Mouse (Mus musculus) 3T3-L1 (cell line): Measurements from ENCODE around the gene Pitpnm1.

Experiments
- DNase-seq: peaks from one replicate; pipeline ENCODE4 v3.0.0-alpha.2; 2015; ENCODE audit warnings: low read depth, low spot score

Pitpnm1 gene

DNA sequence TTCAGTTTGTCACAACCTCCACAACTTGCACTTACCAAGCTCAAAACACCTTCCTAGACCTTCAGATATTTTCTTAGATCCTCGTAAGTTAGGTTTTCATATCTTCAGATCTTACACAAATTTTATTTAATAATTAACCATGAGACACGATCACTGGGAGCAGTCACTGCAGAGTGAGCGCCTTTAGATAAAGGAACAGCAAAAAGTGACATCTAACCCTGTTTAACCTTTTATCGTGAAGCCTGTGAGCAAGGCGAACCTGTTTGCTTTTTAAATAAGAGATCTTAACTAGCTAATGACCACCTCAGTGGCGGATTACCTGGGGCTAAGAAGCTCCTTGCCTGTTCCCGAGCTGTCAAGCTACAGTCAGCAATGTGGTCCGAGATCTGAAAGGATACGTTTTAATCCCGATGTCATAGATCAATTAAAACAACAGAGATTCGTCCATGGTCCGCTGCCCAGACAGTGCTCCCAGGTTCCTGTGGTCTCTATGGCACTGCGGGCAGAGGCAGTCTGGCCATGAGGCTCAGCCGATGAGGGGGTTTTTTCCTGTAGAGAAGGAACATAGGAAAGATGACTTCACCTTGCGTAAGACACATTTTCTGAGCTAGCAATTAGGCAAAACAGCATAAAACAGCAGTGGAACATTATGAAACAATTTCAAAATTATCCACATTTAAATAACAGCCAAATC is 30.9 kb upstream of the Pitpnm1 start:
- no peak for DNase-seq

GRCm38 (mm10) chr19:4070311-4070710 is 29.5 kb upstream of the Pitpnm1 start:
- DNase-seq, result no peak

GRCm38 (mm10) chr19:4070756-4071155 is 29.0 kb upstream of the Pitpnm1 start:
- DNase-seq, result no peak

GRCm38 (mm10) chr19:4071406-4071805 is 28.4 kb upstream of the Pitpnm1 start:
- no peak for DNase-seq

- no peak for DNase-seq
These were observed 26.9 kb upstream of the Pitpnm1 start for GRCm38 (mm10) chr19:4072706-4073424.

GRCm38 (mm10) chr19:4075531-4075930 is 24.3 kb upstream of the Pitpnm1 start:
- no peak for DNase-seq

DNA sequence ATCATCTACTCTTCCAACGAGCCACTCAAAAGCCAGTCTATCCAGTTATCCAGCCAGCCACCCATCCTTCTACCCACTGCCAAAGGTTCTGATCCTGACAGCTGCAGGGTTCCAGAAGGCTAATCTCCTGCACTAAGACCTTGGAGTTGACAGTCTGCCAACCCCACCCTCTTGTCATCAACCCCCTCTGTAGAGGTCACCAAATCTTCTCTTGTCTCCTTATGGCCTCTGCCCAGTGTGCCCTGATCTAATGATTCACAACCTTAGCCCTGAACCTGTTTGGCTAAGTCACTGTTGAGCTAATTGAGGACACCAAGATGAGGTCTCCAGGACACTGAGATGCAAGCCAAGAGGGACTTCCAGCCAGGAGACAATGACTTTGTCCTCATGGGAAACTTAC is 20.2 kb upstream of the Pitpnm1 start:
- DNase-seq, result no peak

GRCm38 (mm10) chr19:4080511-4081009 is 19.2 kb upstream of the Pitpnm1 start:
- no peak for DNase-seq

- DNase-seq, result no peak
These were observed 18.4 kb upstream of the Pitpnm1 start, which contains the start of gene Cabp2 for GRCm38 (mm10) chr19:4081394-4081793. Cabp2 (plus strand) TSS chr19:4081578.

DNA sequence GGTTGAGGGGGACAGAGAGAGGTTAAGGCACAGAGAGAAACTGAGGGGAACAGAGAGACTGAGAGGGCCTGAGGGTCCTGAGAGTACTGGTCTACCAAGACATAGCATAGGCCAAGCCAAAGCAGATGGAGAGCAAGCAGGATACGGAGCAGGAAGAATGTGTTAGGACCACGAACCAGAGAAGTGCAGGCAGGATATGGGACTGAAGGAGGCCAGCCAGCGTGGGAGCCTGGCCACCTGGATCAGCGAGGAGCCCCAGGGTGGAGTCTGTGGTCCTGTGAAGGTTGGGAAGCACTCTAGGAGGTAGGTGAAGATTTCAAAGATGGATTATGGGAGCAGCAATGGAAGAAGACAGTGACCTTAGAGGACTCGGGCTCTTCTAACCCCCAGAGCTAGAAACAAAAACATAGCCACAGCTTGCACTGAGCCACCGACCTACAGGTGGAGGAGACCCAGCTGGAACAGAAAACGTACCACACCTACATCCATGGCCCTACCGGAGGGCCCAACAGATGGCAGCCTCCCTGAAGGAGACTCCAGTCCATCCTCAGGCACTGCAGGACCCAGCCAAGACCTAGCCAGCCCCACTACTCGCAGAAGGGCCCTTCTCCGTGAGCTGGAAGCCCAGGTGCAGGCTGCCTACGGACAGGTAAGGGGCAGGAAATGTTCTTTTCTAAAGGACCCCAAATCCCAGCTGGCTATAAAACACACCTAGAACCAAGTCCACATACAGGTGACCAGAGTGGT is 17.4 kb upstream of the Pitpnm1 start:
- DNase-seq, result no peak

GRCm38 (mm10) chr19:4083316-4083715 is 16.5 kb upstream of the Pitpnm1 start:
- DNase-seq, result no peak

- no peak for DNase-seq
These were observed 16.0 kb upstream of the Pitpnm1 start for GRCm38 (mm10) chr19:4083826-4084225.

- peak; percentile 60 for DNase-seq
These were observed 14.8 kb upstream of the Pitpnm1 start for GRCm38 (mm10) chr19:4084984-4085383.

DNA sequence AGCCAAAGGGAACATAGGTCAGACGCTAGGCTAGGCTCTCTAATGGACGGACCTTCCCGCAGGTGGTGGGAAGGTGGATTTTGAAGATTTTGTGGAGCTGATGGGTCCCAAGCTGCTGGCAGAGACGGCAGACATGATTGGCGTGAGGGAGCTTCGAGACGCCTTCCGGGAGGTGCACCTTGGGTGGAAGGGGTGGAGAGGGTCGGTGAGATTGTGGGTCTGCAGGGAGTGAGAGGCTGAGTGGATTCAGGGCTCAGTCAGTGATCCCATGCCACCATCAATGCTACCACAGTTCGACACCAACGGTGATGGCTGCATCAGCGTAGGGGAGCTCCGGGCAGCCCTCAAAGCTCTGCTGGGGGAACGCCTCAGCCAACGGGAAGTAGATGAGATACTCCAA is 13.6 kb upstream of the Pitpnm1 start:
- no peak for DNase-seq

DNA sequence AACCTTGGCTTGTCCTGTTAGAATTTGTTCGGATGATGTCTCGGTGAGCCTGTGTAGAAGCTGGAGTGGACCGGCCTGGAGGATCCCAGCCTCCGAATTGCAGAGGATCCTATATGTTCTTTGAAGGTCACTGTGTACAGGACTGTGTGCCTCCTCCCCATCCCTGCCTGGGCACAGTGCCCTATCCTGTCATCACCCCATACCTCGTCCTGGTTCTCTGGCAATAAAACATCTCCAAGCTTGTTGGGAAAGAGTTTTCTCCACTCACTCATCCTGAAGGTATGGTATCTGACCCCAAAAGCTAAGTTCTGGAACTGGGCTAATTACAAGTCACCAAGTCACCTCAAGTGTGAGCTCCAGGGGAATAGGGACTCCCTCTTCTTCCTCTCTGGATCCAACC is 12.7 kb upstream of the Pitpnm1 start:
- peak; percentile 97 for DNase-seq

DNA sequence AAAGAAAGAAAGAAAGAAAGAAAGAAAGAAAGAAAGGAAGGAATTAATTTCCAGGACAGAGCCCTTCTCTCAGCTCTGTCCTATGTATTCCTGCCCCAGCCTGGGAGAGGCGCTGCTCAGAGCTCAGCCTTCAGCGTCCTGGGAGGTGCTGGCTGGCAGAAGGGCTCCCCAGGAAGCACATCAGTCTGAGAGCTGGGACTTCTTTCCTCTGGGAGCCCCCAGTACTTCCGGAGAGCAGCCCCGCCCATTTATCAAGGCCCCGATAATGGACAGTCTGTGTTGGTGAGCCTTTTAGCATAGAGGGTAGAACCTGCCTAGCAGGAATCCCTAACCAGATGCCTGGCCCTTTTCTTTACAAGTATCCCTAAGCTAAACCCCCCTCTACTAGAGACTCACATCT is 11.7 kb upstream of the Pitpnm1 start:
- DNase-seq, result no peak

DNA sequence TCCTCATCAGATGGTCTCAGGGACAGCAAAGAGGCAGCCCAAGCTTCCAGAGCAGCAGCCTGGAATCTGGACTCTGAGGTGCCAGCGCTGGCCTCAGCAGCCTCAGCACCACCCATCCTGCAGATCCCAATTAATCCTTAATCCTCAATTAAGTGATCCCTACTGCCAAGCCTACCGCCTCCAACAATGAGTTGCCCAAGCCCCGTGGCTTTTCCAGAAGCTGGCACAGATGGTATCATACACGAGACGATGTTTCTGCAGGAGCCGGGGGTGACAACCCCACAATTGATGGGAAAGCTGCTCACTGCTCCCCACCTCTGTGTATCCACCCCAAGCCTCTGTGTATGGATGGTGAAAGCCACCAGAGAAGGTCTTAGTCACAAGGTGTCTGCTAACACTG is 10.7 kb upstream of the Pitpnm1 start:
- DNase-seq, result no peak

GRCm38 (mm10) chr19:4090446-4090845 is 9.4 kb upstream of the Pitpnm1 start:
- peak; percentile 60 for DNase-seq

- DNase-seq, result peak; percentile 65
These were observed 8.4 kb upstream of the Pitpnm1 start for GRCm38 (mm10) chr19:4091383-4091782.

DNA sequence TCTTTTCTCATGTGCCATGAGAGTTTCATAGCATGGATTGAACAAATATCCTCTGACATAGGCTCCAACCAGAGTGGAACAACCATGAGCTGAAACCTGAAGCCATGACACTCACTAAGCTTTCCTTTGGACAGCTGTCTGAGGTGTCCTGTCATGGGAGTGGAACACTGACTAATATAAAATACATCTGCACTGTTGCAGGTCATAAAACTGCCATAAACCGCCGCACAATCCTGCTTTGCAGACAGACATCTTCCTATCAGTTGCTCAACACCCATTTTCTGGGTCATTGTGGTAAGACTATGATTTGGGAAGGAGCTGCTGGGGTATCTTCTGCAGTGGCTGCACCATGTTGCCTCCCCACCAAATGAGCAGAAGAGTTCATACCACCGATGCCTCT is 7.0 kb upstream of the Pitpnm1 start:
- DNase-seq, result peak; percentile 29

DNA sequence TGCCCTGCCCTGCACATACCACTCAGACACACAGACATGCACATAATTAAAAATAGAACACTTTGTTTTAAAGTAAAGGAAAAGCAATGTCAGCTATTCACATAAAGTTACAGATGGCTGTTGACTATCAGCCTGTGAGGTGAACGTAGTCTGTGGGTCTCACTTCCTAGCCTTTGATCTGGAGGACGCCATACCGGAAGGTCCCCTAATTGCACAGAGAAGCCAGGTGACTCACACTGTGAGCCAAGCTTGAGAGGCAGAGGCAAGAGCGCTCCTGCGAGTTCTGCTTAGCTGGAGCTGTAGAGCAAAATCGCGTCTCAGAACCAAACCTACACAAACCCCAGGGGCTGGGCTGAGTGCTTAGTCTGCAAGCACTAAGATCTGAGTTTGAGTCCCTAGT is 6.0 kb upstream of the Pitpnm1 start:
- no peak for DNase-seq

- peak; percentile 27 for DNase-seq
These were observed 5.5 kb upstream of the Pitpnm1 start for GRCm38 (mm10) chr19:4094348-4094747.
